Mouse (Mus musculus): Measurements from ENCODE around the gene Tcp11l2. TPM values are rescaled to one million over a fixed set of nuclear protein-coding genes. Genes with fewer than 3 reads are reported as not detected.

Tcp11l2 gene
- polyA plus RNA-seq, 1 experiment from 2014 or later = 33.8 TPM

- 84% methylated on average over 5 of the region's 5 CpGs for WGBS
- H3K9me3 ChIP-seq (ENCODE audit: control insufficient read depth, low read length) = no peaks in the 10 kb centered on the region
- no peak overlapping the region for H3K9ac ChIP-seq (replicated peaks; ENCODE audit: low read depth, low read length)
- peaks cover 24% of the 10 kb centered on the region for H3K4me1 ChIP-seq (ENCODE audit: control insufficient read depth, insufficient read depth, low read length)
- ATAC-seq (ENCODE audit: low read depth) = no peak
- H3K27ac ChIP-seq (ENCODE audit: low read depth, low read length) = no peak overlapping the region
- H3K4me2 ChIP-seq (ENCODE audit: low read depth, low read length) = no peak overlapping the region
- H3K36me3 ChIP-seq (ENCODE audit: control insufficient read depth, insufficient read depth, low read length) = no peaks in the 10 kb centered on the region
- H3K27me3 ChIP-seq (ENCODE audit: control insufficient read depth, insufficient read depth, low read length) = no peaks in the 10 kb centered on the region
- no peak overlapping the region for H3K4me3 ChIP-seq (ENCODE audit: low read depth, low read length)
These were observed 41.0 kb upstream of the Tcp11l2 start for GRCm38 (mm10) chr10:84535458-84535857.

GRCm38 (mm10) chr10:84535859-84536258 is 40.6 kb upstream of the Tcp11l2 start:
- 54% methylated on average over 4 of the region's 4 CpGs for WGBS
- ATAC-seq (ENCODE audit: low read depth) = no peak
- H3K27ac ChIP-seq (ENCODE audit: low read depth, low read length) = no peak overlapping the region

GRCm38 (mm10) chr10:84539651-84540050 is 36.8 kb upstream of the Tcp11l2 start:
- ATAC-seq (ENCODE audit: low read depth) = no peak
- Histone ChIP-seq H3K4me1 (ENCODE audit: control insufficient read depth, insufficient read depth, low read length) (no peaks in the 10 kb centered on the region), H3K4me3 (ENCODE audit: low read depth, low read length) (no peak overlapping the region), H3K9ac (replicated peaks; ENCODE audit: low read depth, low read length) (no peak overlapping the region), H3K27me3 (ENCODE audit: control insufficient read depth, insufficient read depth, low read length) (no peaks in the 10 kb centered on the region), H3K4me2 (ENCODE audit: low read depth, low read length) (no peak overlapping the region), H3K36me3 (ENCODE audit: control insufficient read depth, insufficient read depth, low read length) (no peaks in the 10 kb centered on the region), H3K9me3 (ENCODE audit: control insufficient read depth, low read length) (no peaks in the 10 kb centered on the region), H3K27ac (ENCODE audit: low read depth, low read length) (no peak overlapping the region)
- 91% methylated on average over 6 of the region's 6 CpGs for WGBS

More at GRCm38 (mm10) chr10:84535859-84536258, 40.6 kb upstream of the Tcp11l2 start:
- Histone ChIP-seq H3K9ac (replicated peaks; ENCODE audit: low read depth, low read length) (no peak overlapping the region), H3K4me1 (ENCODE audit: control insufficient read depth, insufficient read depth, low read length) (peaks cover 20% of the 10 kb centered on the region), H3K36me3 (ENCODE audit: control insufficient read depth, insufficient read depth, low read length) (no peaks in the 10 kb centered on the region), H3K4me2 (ENCODE audit: low read depth, low read length) (no peak overlapping the region), H3K4me3 (ENCODE audit: low read depth, low read length) (no peak overlapping the region), H3K27me3 (ENCODE audit: control insufficient read depth, insufficient read depth, low read length) (no peaks in the 10 kb centered on the region), H3K9me3 (ENCODE audit: control insufficient read depth, low read length) (no peaks in the 10 kb centered on the region)

- Histone ChIP-seq H3K36me3 (ENCODE audit: control insufficient read depth, insufficient read depth, low read length) (no peaks in the 10 kb centered on the region), H3K27me3 (ENCODE audit: control insufficient read depth, insufficient read depth, low read length) (no peaks in the 10 kb centered on the region), H3K9me3 (ENCODE audit: control insufficient read depth, low read length) (no peaks in the 10 kb centered on the region), H3K4me2 (ENCODE audit: low read depth, low read length) (no peak overlapping the region), H3K27ac (ENCODE audit: low read depth, low read length) (no peak overlapping the region), H3K4me1 (ENCODE audit: control insufficient read depth, insufficient read depth, low read length) (no peaks in the 10 kb centered on the region), H3K9ac (replicated peaks; ENCODE audit: low read depth, low read length) (no peak overlapping the region), H3K4me3 (ENCODE audit: low read depth, low read length) (no peak overlapping the region)
- no peak; the same call in 1 of the 2 replicates for ATAC-seq (ENCODE audit: low read depth)
- WGBS = 78% methylated on average over 11 of the region's 11 CpGs
These were observed 33.4 kb upstream of the Tcp11l2 start for GRCm38 (mm10) chr10:84542802-84543658.

- Histone ChIP-seq H3K4me1 (ENCODE audit: control insufficient read depth, insufficient read depth, low read length) (no peaks in the 10 kb centered on the region), H3K36me3 (ENCODE audit: control insufficient read depth, insufficient read depth, low read length) (no peaks in the 10 kb centered on the region), H3K27me3 (ENCODE audit: control insufficient read depth, insufficient read depth, low read length) (no peaks in the 10 kb centered on the region), H3K4me3 (ENCODE audit: low read depth, low read length) (no peak overlapping the region), H3K9me3 (ENCODE audit: control insufficient read depth, low read length) (no peaks in the 10 kb centered on the region), H3K9ac (replicated peaks; ENCODE audit: low read depth, low read length) (no peak overlapping the region), H3K27ac (ENCODE audit: low read depth, low read length) (no peak overlapping the region), H3K4me2 (ENCODE audit: low read depth, low read length) (no peak overlapping the region)
- ATAC-seq (ENCODE audit: low read depth) = no peak
- 76% methylated on average over 7 of the region's 7 CpGs for WGBS
These were observed 31.4 kb upstream of the Tcp11l2 start for GRCm38 (mm10) chr10:84544841-84545610.

GRCm38 (mm10) chr10:84549146-84549919 is 27.1 kb upstream of the Tcp11l2 start:
- ATAC-seq (ENCODE audit: low read depth) = no peak
- H3K4me1 ChIP-seq (ENCODE audit: control insufficient read depth, insufficient read depth, low read length) = no peaks in the 10 kb centered on the region
- H3K9ac ChIP-seq (replicated peaks; ENCODE audit: low read depth, low read length) = no peak overlapping the region
- no peak overlapping the region for H3K4me2 ChIP-seq (ENCODE audit: low read depth, low read length)
- no peaks in the 10 kb centered on the region for H3K36me3 ChIP-seq (ENCODE audit: control insufficient read depth, insufficient read depth, low read length)
- 82% methylated on average over 17 of the region's 17 CpGs for WGBS
- no peaks in the 10 kb centered on the region for H3K27me3 ChIP-seq (ENCODE audit: control insufficient read depth, insufficient read depth, low read length)
- no peak overlapping the region for H3K4me3 ChIP-seq (ENCODE audit: low read depth, low read length)
- H3K27ac ChIP-seq (ENCODE audit: low read depth, low read length) = no peak overlapping the region
- no peaks in the 10 kb centered on the region for H3K9me3 ChIP-seq (ENCODE audit: control insufficient read depth, low read length)

- no peak overlapping the region for H3K4me2 ChIP-seq (ENCODE audit: low read depth, low read length)
- no peaks in the 10 kb centered on the region for H3K36me3 ChIP-seq (ENCODE audit: control insufficient read depth, insufficient read depth, low read length)
- H3K27ac ChIP-seq (ENCODE audit: low read depth, low read length) = no peak overlapping the region
- no peak for ATAC-seq (ENCODE audit: low read depth)
- 88% methylated on average over 10 of the region's 10 CpGs for WGBS
- H3K9me3 ChIP-seq (ENCODE audit: control insufficient read depth, low read length) = no peaks in the 10 kb centered on the region
- no peak overlapping the region for H3K4me3 ChIP-seq (ENCODE audit: low read depth, low read length)
- H3K9ac ChIP-seq (replicated peaks; ENCODE audit: low read depth, low read length) = no peak overlapping the region
- no peaks in the 10 kb centered on the region for H3K27me3 ChIP-seq (ENCODE audit: control insufficient read depth, insufficient read depth, low read length)
- H3K4me1 ChIP-seq (ENCODE audit: control insufficient read depth, insufficient read depth, low read length) = no peaks in the 10 kb centered on the region
These were observed 26.5 kb upstream of the Tcp11l2 start for GRCm38 (mm10) chr10:84549920-84550293.

- Histone ChIP-seq H3K9me3 (ENCODE audit: control insufficient read depth, low read length) (no peaks in the 10 kb centered on the region), H3K4me1 (ENCODE audit: control insufficient read depth, insufficient read depth, low read length) (no peaks in the 10 kb centered on the region), H3K4me2 (ENCODE audit: low read depth, low read length) (no peak overlapping the region), H3K9ac (replicated peaks; ENCODE audit: low read depth, low read length) (no peak overlapping the region), H3K36me3 (ENCODE audit: control insufficient read depth, insufficient read depth, low read length) (no peaks in the 10 kb centered on the region), H3K27ac (ENCODE audit: low read depth, low read length) (no peak overlapping the region), H3K27me3 (ENCODE audit: control insufficient read depth, insufficient read depth, low read length) (no peaks in the 10 kb centered on the region), H3K4me3 (ENCODE audit: low read depth, low read length) (no peak overlapping the region)
- 90% methylated on average over 3 of the region's 3 CpGs for WGBS
- no peak for ATAC-seq (ENCODE audit: low read depth)
These were observed 24.6 kb upstream of the Tcp11l2 start for GRCm38 (mm10) chr10:84551846-84552245.

Data from neural tube, embryonic 14.5 days (tissue).